Mouse (Mus musculus) midbrain, embryonic 16.5 days (tissue): ENCODE measurements around the gene Psmb11. TPM values are rescaled to one million over a fixed set of nuclear protein-coding genes. Genes with fewer than 3 reads are reported as not detected.

ENCODE experiments used
- ATAC-seq: fragments of 200-750 bp; cut with Nextera tagmentation; 2 replicates; pipeline ENCODE4 v1.8.0; 2017; ENCODE audit warnings: moderate TSS enrichment
- H3K27ac ChIP-seq: fragments of 300-500 bp; sonication (generic); 2 replicates; pipeline ENCODE4 v1.5.1; 2014; ENCODE audit warnings: mild to moderate bottlenecking, low read length, mixed read lengths
- H3K27me3 ChIP-seq: fragments of 300-500 bp; sonication (generic); 2 replicates; pipeline ENCODE4 v1.6.1; 2014; ENCODE audit warnings: low read depth, low read length, mixed read lengths; ENCODE audit not compliant: control insufficient read depth, insufficient read depth
- H3K36me3 ChIP-seq: fragments of 300-500 bp; sonication (generic); 2 replicates; pipeline ENCODE4 v1.6.1; 2014; ENCODE audit warnings: mild to moderate bottlenecking, low read length, moderate library complexity, mixed read lengths; ENCODE audit not compliant: control insufficient read depth, insufficient read depth
- H3K4me1 ChIP-seq: fragments of 300-500 bp; sonication (generic); 2 replicates; pipeline ENCODE4 v1.6.1; 2014; ENCODE audit warnings: mild to moderate bottlenecking, low read length, mixed read lengths; ENCODE audit not compliant: control insufficient read depth, insufficient read depth
- H3K4me2 ChIP-seq: fragments of 300-500 bp; sonication (generic); 2 replicates; pipeline ENCODE4 v1.6.1; 2014; ENCODE audit warnings: mild to moderate bottlenecking, low read length, mixed read lengths
- H3K4me3 ChIP-seq: fragments of 300-500 bp; sonication (generic); 2 replicates; pipeline ENCODE4 v1.5.1; 2014; ENCODE audit warnings: low read depth, mild to moderate bottlenecking, low read length, moderate library complexity, mixed read lengths
- H3K9ac ChIP-seq: fragments of 300-500 bp; sonication (generic); 2 replicates; pipeline ENCODE4 v1.6.1; 2014; ENCODE audit warnings: low read depth, low read length, mixed read lengths
- H3K9me3 ChIP-seq: fragments of 300-500 bp; sonication (generic); replicated peaks from 2 replicates; pipeline ENCODE4 v1.6.1; 2014; ENCODE audit warnings: mild to moderate bottlenecking, low read length, mixed read lengths; ENCODE audit not compliant: control insufficient read depth, poor library complexity, severe bottlenecking
- WGBS: fragments of 180-500 bp; shearing (Covaris S2); extraction: QIAGEN DNeasy Blood & Tissue Kit; methylation state at CpG from one replicate; pipeline ENCODE4 v1.1.7; 2014; 5-methylcytosine and 5-hydroxymethylcytosine counted together
- polyA plus RNA-seq: library from polyadenylated mRNA; unstranded; fragments of >200 nt; fragmentation: Nextera tagmentation; extraction: Ambion mirVana; gene quantifications from 2 replicates; pipeline ENCODE4 v1.2.1, GENCODE M21; 2015

Gene Psmb11
- polyA plus RNA-seq, 1 experiment from 2014 or later: not detected

DNA sequence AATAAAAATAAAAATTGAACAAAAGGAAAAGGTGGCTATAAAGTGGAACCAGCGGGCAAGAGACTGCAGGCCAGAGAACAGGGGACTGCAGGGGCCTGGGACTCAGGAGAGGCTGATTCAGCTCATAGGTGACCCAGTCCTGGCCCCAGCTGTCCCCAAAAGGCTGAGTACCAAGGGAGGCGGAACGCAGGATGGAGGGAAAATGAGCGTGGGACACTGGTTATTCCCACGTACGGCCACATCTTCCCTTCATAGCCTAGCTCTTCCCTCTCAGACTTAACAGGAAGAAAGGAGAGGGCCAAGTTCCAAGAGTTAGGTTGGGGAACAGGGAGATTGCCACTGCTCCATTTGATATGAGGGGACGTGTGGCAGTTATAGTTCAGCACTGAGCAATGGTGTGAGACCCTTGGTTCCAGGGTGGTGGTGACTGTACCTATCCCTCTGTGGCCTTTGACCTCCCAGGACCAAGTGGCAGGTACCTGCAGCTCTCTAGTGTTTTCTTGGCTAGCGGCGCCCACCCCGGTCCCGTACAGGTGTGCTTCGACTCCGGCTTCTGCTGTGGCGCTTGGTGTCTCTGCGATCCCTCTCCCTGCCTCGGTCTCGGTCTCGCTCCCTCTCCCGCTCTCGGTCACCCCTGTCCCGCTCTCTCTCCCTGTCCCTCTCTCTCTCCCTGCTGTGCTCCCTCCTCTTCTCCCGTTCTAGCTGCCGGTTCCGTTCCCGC is 21.2 kb downstream of the Psmb11 start:
- no peak overlapping the region for H3K4me3 ChIP-seq
- no peak overlapping the region for H3K9ac ChIP-seq
- ATAC-seq: no peak
- peaks cover 18% of the 10 kb centered on the region for H3K4me1 ChIP-seq
- H3K27me3 ChIP-seq: no peaks in the 10 kb centered on the region
- 74% methylated on average over 25 of the region's 25 CpGs for WGBS
- H3K9me3 ChIP-seq: no peaks in the 10 kb centered on the region
- H3K27ac ChIP-seq: no peak overlapping the region
- no peak overlapping the region for H3K4me2 ChIP-seq
- H3K36me3 ChIP-seq: peaks cover 50% of the 10 kb centered on the region

DNA sequence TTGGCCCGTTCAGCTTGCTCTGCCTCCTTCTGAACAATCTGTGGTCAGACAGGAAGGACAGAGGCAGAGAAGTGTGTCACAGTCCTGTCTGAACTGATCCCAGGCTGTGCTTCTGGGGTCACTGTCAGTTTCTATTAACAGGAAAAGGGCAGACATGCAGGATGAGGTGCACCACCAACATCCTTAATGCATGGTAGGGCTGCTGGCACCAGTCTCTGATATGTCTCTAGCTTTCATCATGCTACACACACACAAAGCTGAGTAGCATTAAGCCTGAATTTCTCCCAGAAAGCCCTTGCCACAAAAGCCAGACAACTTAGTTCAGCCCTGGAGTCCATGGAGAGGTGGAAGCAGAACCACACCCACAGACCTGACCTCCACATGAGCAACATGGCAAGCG is 21.8 kb downstream of the Psmb11 start:
- H3K9ac ChIP-seq: no peak overlapping the region
- H3K27ac ChIP-seq: no peak overlapping the region
- H3K4me2 ChIP-seq: no peak overlapping the region
- H3K36me3 ChIP-seq: peaks cover 50% of the 10 kb centered on the region
- WGBS: 91% methylated on average over 2 of the region's 2 CpGs
- H3K27me3 ChIP-seq: no peaks in the 10 kb centered on the region
- no peak overlapping the region for H3K4me3 ChIP-seq
- H3K4me1 ChIP-seq: peaks cover 20% of the 10 kb centered on the region
- ATAC-seq: no peak
- H3K9me3 ChIP-seq: no peaks in the 10 kb centered on the region

DNA sequence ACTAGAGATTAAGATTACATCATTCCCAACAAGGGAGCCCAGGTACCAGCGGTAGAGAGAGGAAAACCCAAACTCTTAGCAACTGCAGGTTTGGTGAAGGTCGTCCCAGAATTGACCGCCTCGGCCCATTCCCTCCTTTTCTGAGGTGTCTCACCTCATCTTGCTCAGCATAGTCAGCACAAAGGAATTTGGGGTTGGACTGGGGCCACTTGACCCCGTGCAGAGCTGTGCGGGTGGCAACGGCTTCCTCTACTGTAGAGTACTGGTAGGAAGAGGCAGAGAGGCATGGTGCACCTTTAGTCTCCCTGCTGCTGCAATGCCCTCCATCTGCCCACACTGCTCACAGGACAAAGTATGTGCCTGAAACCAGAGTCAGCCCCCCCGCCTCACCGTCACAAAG is 23.1 kb downstream of the Psmb11 start:
- Histone ChIP-seq H3K9me3 (no peaks in the 10 kb centered on the region), H3K4me3 (no peak overlapping the region), H3K36me3 (peaks cover 50% of the 10 kb centered on the region), H3K4me2 (no peak overlapping the region), H3K9ac (no peak overlapping the region), H3K27me3 (no peaks in the 10 kb centered on the region), H3K4me1 (peaks cover 19% of the 10 kb centered on the region), H3K27ac (no peak overlapping the region)
- 92% methylated on average over 9 of the region's 9 CpGs for WGBS
- no peak for ATAC-seq

DNA sequence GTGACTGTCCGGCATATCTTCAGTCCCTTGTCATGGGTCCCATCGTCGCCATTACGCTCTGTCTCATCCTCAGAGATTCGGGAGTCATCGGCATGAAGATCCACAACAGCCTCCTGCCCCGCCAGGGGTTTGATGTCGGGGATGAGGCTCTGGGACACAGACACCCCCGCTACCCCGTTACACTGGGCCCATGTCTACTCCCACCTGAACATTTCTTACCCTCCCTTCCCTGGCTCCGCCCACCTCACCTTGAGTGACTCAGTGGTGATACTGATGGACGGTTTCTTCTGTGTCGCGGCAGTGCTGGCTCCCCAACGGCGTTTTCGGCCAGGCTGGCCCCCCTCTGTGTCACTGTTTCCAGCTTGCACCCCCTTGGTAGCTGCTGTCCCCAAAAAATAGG is 25.2 kb downstream of the Psmb11 start:
- Histone ChIP-seq H3K9ac (no peak overlapping the region), H3K4me1 (peaks cover 29% of the 10 kb centered on the region), H3K4me2 (no peak overlapping the region), H3K36me3 (peaks cover 62% of the 10 kb centered on the region), H3K27me3 (no peaks in the 10 kb centered on the region), H3K9me3 (no peaks in the 10 kb centered on the region), H3K27ac (no peak overlapping the region), H3K4me3 (no peak overlapping the region)
- no peak for ATAC-seq
- WGBS: 94% methylated on average over 17 of the region's 17 CpGs

DNA sequence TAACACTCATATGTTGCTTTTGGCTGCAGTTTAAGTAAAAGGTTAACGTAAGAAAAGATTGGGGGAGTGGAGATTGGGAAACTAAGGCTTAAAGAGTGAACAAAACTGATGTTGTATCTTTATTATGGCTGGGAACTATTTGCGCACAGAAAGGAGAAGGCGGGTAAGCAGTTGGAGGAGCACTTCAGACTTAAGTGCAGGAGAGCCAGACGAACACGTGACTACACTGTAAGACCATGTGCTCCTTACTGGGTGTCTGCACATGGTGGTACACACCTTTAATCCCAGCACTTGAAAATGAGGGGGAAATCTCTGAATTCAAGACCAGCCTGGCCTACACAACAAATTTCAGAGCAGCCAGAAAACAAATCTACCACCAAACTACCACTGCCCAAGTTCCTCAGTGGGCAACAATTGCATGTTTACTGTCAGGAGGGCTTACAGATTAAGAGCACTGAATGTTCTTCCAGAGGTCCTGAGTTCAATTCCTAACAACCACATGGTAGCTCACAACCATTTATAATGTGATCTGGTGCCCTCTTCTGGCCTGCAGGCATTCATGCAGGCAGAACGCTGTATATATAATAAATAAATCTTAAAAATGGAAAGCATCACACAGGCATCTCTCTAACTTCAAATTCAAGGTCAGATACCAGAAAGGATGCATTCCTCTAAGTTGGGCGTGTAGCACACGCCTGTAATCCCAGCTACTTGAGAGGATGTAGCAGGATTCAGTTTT is 25.8 kb downstream of the Psmb11 start:
- no peak overlapping the region for H3K27ac ChIP-seq
- no peaks in the 10 kb centered on the region for H3K9me3 ChIP-seq
- H3K4me1 ChIP-seq: peaks cover 35% of the 10 kb centered on the region
- H3K4me2 ChIP-seq: no peak overlapping the region
- ATAC-seq: no peak
- WGBS: 90% methylated on average over 8 of the region's 8 CpGs
- peaks cover 62% of the 10 kb centered on the region for H3K36me3 ChIP-seq
- H3K9ac ChIP-seq: no peak overlapping the region
- no peak overlapping the region for H3K4me3 ChIP-seq
- no peaks in the 10 kb centered on the region for H3K27me3 ChIP-seq

DNA sequence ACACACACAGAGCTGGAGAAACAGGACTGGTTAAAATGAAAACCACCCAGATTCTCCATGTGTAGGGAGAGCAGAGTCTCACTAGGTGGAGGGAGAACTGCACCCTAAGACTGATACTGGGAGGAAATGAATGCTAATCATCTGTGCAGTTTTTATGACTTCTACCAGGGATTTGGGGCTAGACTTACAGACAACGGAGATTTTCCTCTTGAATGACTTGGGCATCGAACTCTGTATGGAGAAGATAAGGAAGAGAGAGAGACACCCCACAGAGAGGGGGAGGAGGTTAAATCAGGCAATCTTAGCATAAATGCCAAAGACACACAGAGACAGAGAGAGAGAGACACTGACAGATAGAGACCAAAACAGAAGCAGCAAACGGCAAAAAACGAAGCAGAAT is 26.7 kb downstream of the Psmb11 start:
- 62% methylated on average over 4 of the region's 4 CpGs for WGBS
- Histone ChIP-seq H3K9ac (no peak overlapping the region), H3K4me1 (peaks cover 42% of the 10 kb centered on the region), H3K4me2 (no peak overlapping the region), H3K9me3 (no peaks in the 10 kb centered on the region), H3K27me3 (no peaks in the 10 kb centered on the region), H3K36me3 (peaks cover 54% of the 10 kb centered on the region), H3K4me3 (no peak overlapping the region), H3K27ac (no peak overlapping the region)
- ATAC-seq: no peak

DNA sequence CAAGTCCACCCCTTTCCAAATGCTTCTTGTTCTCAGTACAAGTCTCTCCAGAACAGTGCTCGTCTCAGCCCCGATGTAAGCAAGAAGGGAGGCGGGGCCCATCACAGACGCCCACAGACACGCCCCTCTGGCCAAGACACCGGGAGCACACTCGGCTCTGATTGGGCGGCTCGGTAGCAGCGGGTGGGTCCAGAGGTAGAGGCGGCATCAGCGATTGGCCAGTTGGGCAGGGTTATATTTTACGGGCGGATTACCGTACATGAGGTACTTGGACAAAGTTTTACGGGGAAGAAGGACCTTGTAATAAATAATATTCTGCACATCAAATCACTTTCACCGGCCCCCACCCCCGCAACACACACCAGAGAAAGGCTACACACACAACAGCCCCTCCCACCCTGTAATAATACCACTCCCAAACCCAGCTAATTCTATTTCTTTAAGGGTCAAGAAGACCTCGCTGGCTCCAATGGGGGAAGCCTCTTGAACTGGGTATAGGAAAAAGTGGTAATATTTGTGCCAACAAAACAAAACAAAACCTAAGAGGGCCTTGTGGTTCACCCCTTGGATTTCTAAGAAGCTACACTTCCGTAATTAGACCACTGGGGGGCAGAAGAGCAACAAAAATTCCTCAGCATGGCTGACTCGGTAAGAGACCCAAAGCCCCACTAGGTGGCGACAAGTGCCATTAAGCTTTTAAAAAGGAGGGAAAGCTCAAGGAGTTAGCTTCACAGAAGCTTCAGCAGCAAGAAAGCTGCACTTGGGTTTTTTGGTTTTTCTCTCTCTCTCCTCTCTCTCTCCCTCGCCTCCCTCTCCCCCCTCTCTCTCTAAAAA is 29.6 kb downstream of the Psmb11 start:
- H3K4me3 ChIP-seq: 0 out of 2 replicates have a peak overlapping the region, but pooled peaks have one; percentile 3
- no peaks in the 10 kb centered on the region for H3K27me3 ChIP-seq
- WGBS: 68% methylated on average over 23 of the region's 23 CpGs
- ATAC-seq: peak; percentile 25
- no peaks in the 10 kb centered on the region for H3K9me3 ChIP-seq
- peak overlapping the region; percentile 80 for H3K4me2 ChIP-seq
- peaks cover 49% of the 10 kb centered on the region for H3K4me1 ChIP-seq
- H3K9ac ChIP-seq: no peak overlapping the region
- H3K36me3 ChIP-seq: peaks cover 28% of the 10 kb centered on the region
- H3K27ac ChIP-seq: no peak overlapping the region

DNA sequence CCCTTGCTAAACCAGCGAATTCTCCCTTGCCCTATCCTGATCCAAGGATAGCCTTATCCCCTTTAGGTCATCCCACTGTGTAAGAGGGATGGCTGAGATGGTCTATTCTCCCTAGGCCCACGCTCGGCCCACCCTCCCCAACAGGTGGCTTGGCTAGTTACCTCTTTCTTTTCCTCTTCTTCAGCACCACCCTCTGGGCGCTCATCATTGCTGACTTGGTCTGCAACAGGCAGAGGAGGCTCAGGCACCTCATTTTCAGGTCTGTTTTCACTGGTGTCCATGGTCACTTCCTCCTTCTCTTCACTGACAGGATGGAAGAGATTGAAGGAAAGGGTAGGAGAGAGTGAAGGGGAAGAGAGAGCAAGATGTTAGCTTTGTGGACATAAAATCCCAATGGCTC is 30.3 kb downstream of the Psmb11 start:
- ATAC-seq: peak; percentile 18; the same call in 1 of the 2 replicates
- 81% methylated on average over 4 of the region's 4 CpGs for WGBS
- H3K27ac ChIP-seq: no peak overlapping the region

More for the DNA sequence above, 30.3 kb downstream of the Psmb11 start:
- Histone ChIP-seq H3K27me3 (no peaks in the 10 kb centered on the region), H3K9ac (no peak overlapping the region), H3K4me2 (peak overlapping the region; percentile 80), H3K4me1 (peaks cover 49% of the 10 kb centered on the region), H3K36me3 (peaks cover 27% of the 10 kb centered on the region), H3K4me3 (no peak overlapping the region), H3K9me3 (no peaks in the 10 kb centered on the region)
